Mouse (Mus musculus): Measurements from ENCODE around the gene Calr3. TPM values are rescaled to one million over a fixed set of nuclear protein-coding genes. Genes with fewer than 3 reads are reported as not detected.

Calr3 gene
- polyA plus RNA-seq, 1 experiment = 0.31 TPM

- H3K4me3 ChIP-seq (ENCODE audit: control insufficient read depth, insufficient read depth, low read length) = no peak overlapping the region
- no peaks in the 10 kb centered on the region for H3K27me3 ChIP-seq (ENCODE audit: control insufficient read depth, insufficient read depth, low read length)
- no peak for DNase-seq
- H3K36me3 ChIP-seq (ENCODE audit: control insufficient read depth, insufficient read depth, low read length) = peaks cover 57% of the 10 kb centered on the region
- WGBS = 97% methylated on average over 4 of the region's 4 CpGs
- H3K27ac ChIP-seq (ENCODE audit: control insufficient read depth, insufficient read depth, low read length) = no peak overlapping the region
- no peak for TF ChIP-seq CTCF (IDR thresholded peaks at IDR 0.05; ENCODE audit: borderline replicate concordance, control insufficient read depth, extremely low read depth, insufficient read depth, low read length, poor library complexity)
- TF ChIP-seq POLR2A (IDR thresholded peaks at IDR 0.05; ENCODE audit: control insufficient read depth, extremely low read depth, insufficient read depth, low read length, poor library complexity) = no peak
- H3K4me1 ChIP-seq (replicated peaks; ENCODE audit: control insufficient read depth, insufficient read depth, low read length) = no peaks in the 10 kb centered on the region
These were observed 16.3 kb upstream of the Calr3 start for GRCm38 (mm10) chr8:72459881-72460533.

GRCm38 (mm10) chr8:72458457-72458856, 14.8 kb upstream of the Calr3 start:
- peaks cover 41% of the 10 kb centered on the region for H3K36me3 ChIP-seq (ENCODE audit: control insufficient read depth, insufficient read depth, low read length)
- H3K4me1 ChIP-seq (replicated peaks; ENCODE audit: control insufficient read depth, insufficient read depth, low read length) = no peaks in the 10 kb centered on the region
- TF ChIP-seq POLR2A (IDR thresholded peaks at IDR 0.05; ENCODE audit: control insufficient read depth, extremely low read depth, insufficient read depth, low read length, poor library complexity) (no peak), CTCF (IDR thresholded peaks at IDR 0.05; ENCODE audit: borderline replicate concordance, control insufficient read depth, extremely low read depth, insufficient read depth, low read length, poor library complexity) (no peak)
- WGBS = 96% methylated on average over 6 of the region's 6 CpGs
- H3K4me3 ChIP-seq (ENCODE audit: control insufficient read depth, insufficient read depth, low read length) = no peak overlapping the region
- H3K27ac ChIP-seq (ENCODE audit: control insufficient read depth, insufficient read depth, low read length) = no peak overlapping the region
- no peaks in the 10 kb centered on the region for H3K27me3 ChIP-seq (ENCODE audit: control insufficient read depth, insufficient read depth, low read length)
- DNase-seq = no peak

DNA sequence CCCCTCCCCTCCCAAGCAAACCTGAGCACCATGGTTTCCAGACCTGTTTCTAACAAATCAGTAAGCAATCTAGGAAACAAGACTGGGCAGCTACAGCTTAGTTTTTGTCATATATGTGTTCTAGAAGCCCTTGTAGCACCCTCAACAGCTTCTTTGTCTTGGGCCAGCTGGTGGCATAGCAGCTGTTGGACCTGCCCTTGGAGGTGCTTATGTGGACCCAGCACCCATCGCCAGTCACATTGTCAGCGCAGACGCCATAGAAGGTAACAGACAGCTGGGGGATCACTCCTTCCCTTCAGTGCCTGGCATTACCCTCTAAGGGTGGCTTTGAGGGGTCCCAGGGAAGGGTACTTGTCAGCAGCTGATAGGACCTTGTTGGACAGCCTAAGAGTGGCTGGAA, 14.1 kb upstream of the Calr3 start:
- TF ChIP-seq CTCF (IDR thresholded peaks at IDR 0.05; ENCODE audit: borderline replicate concordance, control insufficient read depth, extremely low read depth, insufficient read depth, low read length, poor library complexity) (no peak), POLR2A (IDR thresholded peaks at IDR 0.05; ENCODE audit: control insufficient read depth, extremely low read depth, insufficient read depth, low read length, poor library complexity) (no peak)
- DNase-seq = no peak
- Histone ChIP-seq H3K4me1 (replicated peaks; ENCODE audit: control insufficient read depth, insufficient read depth, low read length) (no peaks in the 10 kb centered on the region), H3K36me3 (ENCODE audit: control insufficient read depth, insufficient read depth, low read length) (peaks cover 35% of the 10 kb centered on the region), H3K27ac (ENCODE audit: control insufficient read depth, insufficient read depth, low read length) (no peak overlapping the region), H3K27me3 (ENCODE audit: control insufficient read depth, insufficient read depth, low read length) (no peaks in the 10 kb centered on the region), H3K4me3 (ENCODE audit: control insufficient read depth, insufficient read depth, low read length) (no peak overlapping the region)
- WGBS = 96% methylated on average over 3 of the region's 3 CpGs

- no peak overlapping the region for H3K27ac ChIP-seq (ENCODE audit: control insufficient read depth, insufficient read depth, low read length)
- WGBS = 94% methylated on average over 4 of the region's 4 CpGs
- H3K36me3 ChIP-seq (ENCODE audit: control insufficient read depth, insufficient read depth, low read length) = peaks cover 11% of the 10 kb centered on the region
- no peaks in the 10 kb centered on the region for H3K27me3 ChIP-seq (ENCODE audit: control insufficient read depth, insufficient read depth, low read length)
- TF ChIP-seq CTCF (IDR thresholded peaks at IDR 0.05; ENCODE audit: borderline replicate concordance, control insufficient read depth, extremely low read depth, insufficient read depth, low read length, poor library complexity) (no peak), POLR2A (IDR thresholded peaks at IDR 0.05; ENCODE audit: control insufficient read depth, extremely low read depth, insufficient read depth, low read length, poor library complexity) (no peak)
- H3K4me1 ChIP-seq (replicated peaks; ENCODE audit: control insufficient read depth, insufficient read depth, low read length) = no peaks in the 10 kb centered on the region
- no peak for DNase-seq
- no peak overlapping the region for H3K4me3 ChIP-seq (ENCODE audit: control insufficient read depth, insufficient read depth, low read length)
These were observed 11.6 kb upstream of the Calr3 start for GRCm38 (mm10) chr8:72455317-72455716.

DNA sequence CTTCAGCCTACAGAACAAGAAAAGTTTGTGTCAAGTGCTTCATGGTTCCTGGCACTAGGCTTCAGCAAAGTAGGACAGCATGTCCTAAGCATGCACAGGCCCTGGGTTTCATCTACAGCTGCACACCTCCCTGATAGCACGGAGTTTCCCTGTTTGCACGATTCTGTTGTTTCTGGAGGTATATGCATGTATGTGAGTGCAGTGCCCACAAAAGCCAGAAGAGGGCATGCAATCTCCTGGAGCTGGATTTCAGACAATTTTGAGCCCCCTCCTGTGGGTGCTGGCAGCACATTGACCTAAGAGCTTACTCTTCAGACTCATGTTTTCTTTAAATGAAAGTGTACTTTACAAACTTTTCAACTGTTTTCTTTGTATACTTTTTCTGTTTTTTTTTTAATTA, 10.2 kb upstream of the Calr3 start:
- Histone ChIP-seq H3K27ac (ENCODE audit: control insufficient read depth, insufficient read depth, low read length) (no peak overlapping the region), H3K36me3 (ENCODE audit: control insufficient read depth, insufficient read depth, low read length) (peaks cover 12% of the 10 kb centered on the region), H3K4me3 (ENCODE audit: control insufficient read depth, insufficient read depth, low read length) (no peak overlapping the region), H3K4me1 (replicated peaks; ENCODE audit: control insufficient read depth, insufficient read depth, low read length) (no peaks in the 10 kb centered on the region), H3K27me3 (ENCODE audit: control insufficient read depth, insufficient read depth, low read length) (no peaks in the 10 kb centered on the region)
- TF ChIP-seq CTCF (IDR thresholded peaks at IDR 0.05; ENCODE audit: borderline replicate concordance, control insufficient read depth, extremely low read depth, insufficient read depth, low read length, poor library complexity) (no peak), POLR2A (IDR thresholded peaks at IDR 0.05; ENCODE audit: control insufficient read depth, extremely low read depth, insufficient read depth, low read length, poor library complexity) (no peak)
- WGBS = 95% methylated on average over 2 of the region's 2 CpGs
- DNase-seq = no peak

DNA sequence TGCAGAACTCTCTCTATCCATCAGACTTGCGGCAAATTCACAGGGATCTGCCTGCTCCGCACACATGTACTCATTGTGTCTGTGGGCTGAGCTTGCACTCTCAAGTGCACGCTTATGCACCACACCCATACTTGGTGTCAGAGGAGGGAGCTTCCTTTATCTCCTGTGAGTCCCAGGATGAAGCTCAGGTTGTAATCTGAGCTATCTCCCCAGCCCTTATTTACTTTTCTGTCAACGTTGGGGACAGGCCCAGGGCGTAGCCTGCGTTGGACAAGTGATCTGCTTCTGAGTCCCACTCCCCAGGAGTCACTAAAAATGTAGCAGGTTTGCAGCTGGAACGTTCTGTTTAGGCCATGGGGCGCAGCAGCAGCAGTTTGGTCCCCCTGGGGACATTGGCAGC, 7.8 kb upstream of the Calr3 start:
- DNase-seq = no peak
- Histone ChIP-seq H3K36me3 (ENCODE audit: control insufficient read depth, insufficient read depth, low read length) (peaks cover 7% of the 10 kb centered on the region; the same call in 1 of the 2 replicates), H3K4me3 (ENCODE audit: control insufficient read depth, insufficient read depth, low read length) (no peak overlapping the region), H3K4me1 (replicated peaks; ENCODE audit: control insufficient read depth, insufficient read depth, low read length) (no peaks in the 10 kb centered on the region), H3K27ac (ENCODE audit: control insufficient read depth, insufficient read depth, low read length) (no peak overlapping the region), H3K27me3 (ENCODE audit: control insufficient read depth, insufficient read depth, low read length) (no peaks in the 10 kb centered on the region)
- TF ChIP-seq CTCF (IDR thresholded peaks at IDR 0.05; ENCODE audit: borderline replicate concordance, control insufficient read depth, extremely low read depth, insufficient read depth, low read length, poor library complexity) (no peak), POLR2A (IDR thresholded peaks at IDR 0.05; ENCODE audit: control insufficient read depth, extremely low read depth, insufficient read depth, low read length, poor library complexity) (no peak)
- 96% methylated on average over 8 of the region's 8 CpGs for WGBS

- no peak for DNase-seq
- Histone ChIP-seq H3K4me3 (ENCODE audit: control insufficient read depth, insufficient read depth, low read length) (no peak overlapping the region), H3K27ac (ENCODE audit: control insufficient read depth, insufficient read depth, low read length) (no peak overlapping the region), H3K27me3 (ENCODE audit: control insufficient read depth, insufficient read depth, low read length) (no peaks in the 10 kb centered on the region), H3K36me3 (ENCODE audit: control insufficient read depth, insufficient read depth, low read length) (peaks cover 7% of the 10 kb centered on the region; the same call in 1 of the 2 replicates), H3K4me1 (replicated peaks; ENCODE audit: control insufficient read depth, insufficient read depth, low read length) (peaks cover 9% of the 10 kb centered on the region)
- no peak for TF ChIP-seq POLR2A (IDR thresholded peaks at IDR 0.05; ENCODE audit: control insufficient read depth, extremely low read depth, insufficient read depth, low read length, poor library complexity)
- no peak for TF ChIP-seq CTCF (IDR thresholded peaks at IDR 0.05; ENCODE audit: borderline replicate concordance, control insufficient read depth, extremely low read depth, insufficient read depth, low read length, poor library complexity)
- 88% methylated on average over 6 of the region's 6 CpGs for WGBS
These were observed 1.4 kb upstream of the Calr3 start for GRCm38 (mm10) chr8:72445071-72445470.

All from thymus, adult 2 months (tissue).